Mouse (Mus musculus) embryonic fibroblast, embryonic 13.5 days (primary cell): Measurements from ENCODE around the gene Mtmr12.

Experiments used
- CTCF ChIP-seq: IDR thresholded peaks from 2 replicates; pipeline ENCODE4 v1.5.1; 2011; ENCODE audit warnings: mild to moderate bottlenecking, control low read depth, low read length, moderate library complexity, borderline replicate concordance; ENCODE audit not compliant: insufficient read depth
- POLR2A ChIP-seq: IDR thresholded peaks from 2 replicates; pipeline ENCODE4 v1.6.1; 2011; ENCODE audit warnings: low read depth, mild to moderate bottlenecking, control low read depth, low read length, moderate library complexity

DNA sequence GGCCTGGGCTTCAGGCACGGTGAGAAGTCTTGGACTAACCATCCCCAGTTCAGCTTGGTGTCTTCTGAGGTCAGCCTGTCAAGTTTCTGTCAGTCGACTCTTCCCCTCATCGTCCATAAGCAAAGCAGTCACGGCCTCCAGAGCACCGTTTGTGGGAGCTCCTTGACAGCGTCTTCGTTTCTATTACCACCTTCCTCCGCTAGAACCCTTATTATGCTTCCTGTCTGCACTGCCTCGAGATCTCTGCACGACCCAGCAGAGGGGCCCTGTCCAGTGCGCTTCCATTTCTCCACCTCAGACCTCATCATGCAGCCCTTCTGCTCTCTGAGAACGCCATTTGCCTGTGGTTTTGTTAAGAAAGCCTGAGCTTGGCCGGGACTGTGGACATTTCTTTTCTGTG is 12.0 kb downstream of the Mtmr12 start:
- TF ChIP-seq CTCF (no peak), POLR2A (no peak)
